8 mouse cellular contexts compared by ENCODE assay signal in genomic region chr2:118743261-118743943, GRCm38 (mm10). TPM values are rescaled to one million over a fixed set of nuclear protein-coding genes. Genes with fewer than 3 reads are reported as not detected.
DNase-seq lines count a peak whose midpoint lies in the region; ATAC-seq and TF ChIP-seq lines count a peak whose summit lies in the region.

No protein-coding gene starts in this region.

- peak; percentile 93 for DNase-seq in heart, adult 11 months
- peak; percentile 50 for DNase-seq in neural tube, embryonic 11.5 days (ENCODE audit: low spot score)
- no peak for DNase-seq in neural tube, embryonic 10.5 days (ENCODE audit: extremely low spot score, low spot score)
- peak; percentile 56 to 64 for DNase-seq in cerebellum, adult 18-20 months
- peak; percentile 48 to 68 for DNase-seq in kidney, postnatal 36 days
- no peak for DNase-seq in stomach, postnatal 0 days (ENCODE audit: low spot score)
- no peak for DNase-seq in right cerebral cortex, postnatal 4 days

- H3K4me3 ChIP-seq in heart, embryonic 11.5 days (ENCODE audit: low read depth, low read length) = no peak overlapping the region
- H3K4me3 ChIP-seq in neural tube, embryonic 11.5 days (ENCODE audit: low read depth, low read length) = no peak overlapping the region
- H3K4me3 ChIP-seq in stomach, postnatal 0 days (ENCODE audit: low read depth, low read length) = no peak overlapping the region

- 33% methylated on average over 8 of the region's 8 CpGs for WGBS in heart, embryonic 11.5 days (ENCODE audit: insufficient replicate concordance)
- WGBS in neural tube, embryonic 11.5 days = 25% methylated on average over 8 of the region's 8 CpGs
- WGBS in stomach, postnatal 0 days = 23% methylated on average over 8 of the region's 8 CpGs

- H3K36me3 ChIP-seq in heart, embryonic 11.5 days (ENCODE audit: control insufficient read depth, insufficient read depth, low read length) = no peaks in the 10 kb centered on the region
- H3K36me3 ChIP-seq in neural tube, embryonic 11.5 days (ENCODE audit: control insufficient read depth, insufficient read depth, low read length) = no peaks in the 10 kb centered on the region
- H3K36me3 ChIP-seq in stomach, postnatal 0 days (ENCODE audit: control insufficient read depth, insufficient read depth, low read length) = 0 out of 2 replicates have a peak, but pooled peaks cover 1% of the 10 kb centered on the region

- no peak for ATAC-seq in heart, embryonic 11.5 days (replicated peaks; ENCODE audit: insufficient number of reproducible peaks, low FRiP score, low TSS enrichment)
- no peak for ATAC-seq in neural tube, embryonic 11.5 days (ENCODE audit: insufficient read depth, low FRiP score, low TSS enrichment)
- ATAC-seq in stomach, postnatal 0 days (ENCODE audit: low FRiP score, low TSS enrichment) = no peak

- TF ChIP-seq EP300 in stomach, postnatal 0 days (optimal IDR thresholded peaks at IDR 0.05) = no peak

- peaks cover 14% of the 10 kb centered on the region for H3K27me3 ChIP-seq in heart, embryonic 11.5 days (ENCODE audit: control insufficient read depth, insufficient read depth, low read length)
- H3K27me3 ChIP-seq in neural tube, embryonic 11.5 days (ENCODE audit: control insufficient read depth, insufficient read depth, low read length) = peaks cover 8% of the 10 kb centered on the region
- H3K27me3 ChIP-seq in stomach, postnatal 0 days (ENCODE audit: control insufficient read depth, insufficient read depth, low read length) = no peaks in the 10 kb centered on the region

- peaks cover 13% of the 10 kb centered on the region for H3K4me1 ChIP-seq in heart, embryonic 11.5 days (ENCODE audit: control insufficient read depth, insufficient read depth, low read length)
- H3K4me1 ChIP-seq in neural tube, embryonic 11.5 days (ENCODE audit: control insufficient read depth, insufficient read depth, low read length) = peaks cover 22% of the 10 kb centered on the region
- peaks cover 4% of the 10 kb centered on the region; the same call in 1 of the 2 replicates for H3K4me1 ChIP-seq in stomach, postnatal 0 days (replicated peaks; ENCODE audit: control insufficient read depth, insufficient read depth)

- no peaks in the 10 kb centered on the region for H3K9me3 ChIP-seq in heart, embryonic 11.5 days (replicated peaks; ENCODE audit: control insufficient read depth, low read length)
- H3K9me3 ChIP-seq in neural tube, embryonic 11.5 days (ENCODE audit: control insufficient read depth, low read length) = no peaks in the 10 kb centered on the region
- no peaks in the 10 kb centered on the region for H3K9me3 ChIP-seq in stomach, postnatal 0 days (ENCODE audit: control insufficient read depth, low read length)

- H3K4me2 ChIP-seq in heart, embryonic 11.5 days = no peak overlapping the region
- H3K4me2 ChIP-seq in neural tube, embryonic 11.5 days (ENCODE audit: low read depth) = no peak overlapping the region
- no peak overlapping the region for H3K4me2 ChIP-seq in stomach, postnatal 0 days (replicated peaks; ENCODE audit: low read depth)

- TF ChIP-seq CTCF in stomach, postnatal 0 days (IDR thresholded peaks at IDR 0.05; ENCODE audit: low read depth) = peak; percentile 86

- H3K27ac ChIP-seq in heart, embryonic 11.5 days (ENCODE audit: low read depth, low read length) = no peak overlapping the region
- no peak overlapping the region for H3K27ac ChIP-seq in neural tube, embryonic 11.5 days (ENCODE audit: low read depth, low read length)
- no peak overlapping the region for H3K27ac ChIP-seq in stomach, postnatal 0 days (replicated peaks)

- no peak overlapping the region for H3K9ac ChIP-seq in heart, embryonic 11.5 days (ENCODE audit: low read depth, low read length)
- H3K9ac ChIP-seq in neural tube, embryonic 11.5 days (ENCODE audit: low read length) = no peak overlapping the region
- H3K9ac ChIP-seq in stomach, postnatal 0 days (ENCODE audit: low read length) = no peak overlapping the region

RNA-seq across cellular contexts. Expression of gene Inafm2, which starts 2.2 kb away (rescaled TPM):
- 45.4 and 46.7 TPM in 2 replicates for polyA plus RNA-seq in heart, embryonic 11.5 days (2014; fragmentation: Nextera tagmentation; extraction: Ambion mirVana)
- polyA plus RNA-seq in neural tube, embryonic 11.5 days (2014; fragmentation: Nextera tagmentation; extraction: Ambion mirVana) = 28.5 and 29.2 TPM in 2 replicates
- polyA plus RNA-seq in stomach, postnatal 0 days (2015; fragmentation: Nextera tagmentation; extraction: Ambion mirVana) = 33.8 and 36.7 TPM in 2 replicates

RNA-seq across cellular contexts. Expression of gene Plcb2, which starts 15.2 kb away (rescaled TPM):
- polyA plus RNA-seq in heart, embryonic 11.5 days (2014; fragmentation: Nextera tagmentation; extraction: Ambion mirVana) = 0.99 and 1.4 TPM in 2 replicates
- polyA plus RNA-seq in neural tube, embryonic 11.5 days (2014; fragmentation: Nextera tagmentation; extraction: Ambion mirVana) = 0.24 and 0.39 TPM in 2 replicates
- 0.58 and 0.64 TPM in 2 replicates for polyA plus RNA-seq in stomach, postnatal 0 days (2015; fragmentation: Nextera tagmentation; extraction: Ambion mirVana)

RNA-seq across cellular contexts. Expression of gene Ccdc9b, which starts 19.1 kb away (rescaled TPM):
- polyA plus RNA-seq in heart, embryonic 11.5 days (2014; fragmentation: Nextera tagmentation; extraction: Ambion mirVana) = 1.0 and 1.3 TPM in 2 replicates
- 0.90 and 0.96 TPM in 2 replicates for polyA plus RNA-seq in neural tube, embryonic 11.5 days (2014; fragmentation: Nextera tagmentation; extraction: Ambion mirVana)
- 2.9 TPM in 2 replicates for polyA plus RNA-seq in stomach, postnatal 0 days (2015; fragmentation: Nextera tagmentation; extraction: Ambion mirVana)

RNA-seq across cellular contexts. Expression of gene Phgr1, which starts 29.2 kb away (rescaled TPM):
- not detected in 2 replicates for polyA plus RNA-seq in heart, embryonic 11.5 days (2014; fragmentation: Nextera tagmentation; extraction: Ambion mirVana)
- polyA plus RNA-seq in neural tube, embryonic 11.5 days (2014; fragmentation: Nextera tagmentation; extraction: Ambion mirVana) = not detected in 2 replicates
- polyA plus RNA-seq in stomach, postnatal 0 days (2015; fragmentation: Nextera tagmentation; extraction: Ambion mirVana) = 165 and 184 TPM in 2 replicates

RNA-seq across cellular contexts. Expression of gene Disp2, which starts 36.1 kb away (rescaled TPM):
- polyA plus RNA-seq in heart, embryonic 11.5 days (2014; fragmentation: Nextera tagmentation; extraction: Ambion mirVana) = 0.21 and 0.27 TPM in 2 replicates
- 10.9 and 12.6 TPM in 2 replicates for polyA plus RNA-seq in neural tube, embryonic 11.5 days (2014; fragmentation: Nextera tagmentation; extraction: Ambion mirVana)
- 1.0 and 1.1 TPM in 2 replicates for polyA plus RNA-seq in stomach, postnatal 0 days (2015; fragmentation: Nextera tagmentation; extraction: Ambion mirVana)

Comparison
In these comparisons a context has a peak if more than half of its experiments do, and no peak if none do; other contexts are left out.
1. DNase-seq: peak in heart, adult 11 months (single experiment), neural tube, embryonic 11.5 days (single experiment), cerebellum, adult 18-20 months (2 of 2) and kidney, postnatal 36 days (2 of 2); none in neural tube, embryonic 10.5 days (single experiment), stomach, postnatal 0 days (single experiment) and right cerebral cortex, postnatal 4 days (single experiment).